In genomic region chr5:121895117-121895756, GRCm38 (mm10) we compare ENCODE assay signal across 13 mouse cellular contexts. TPM values are rescaled to one million over a fixed set of nuclear protein-coding genes. Genes with fewer than 3 reads are reported as not detected.
DNase-seq lines count a peak whose midpoint lies in the region; ATAC-seq and TF ChIP-seq lines count a peak whose summit lies in the region.
"Had no signal": no experiment of that assay in that cellular context is flagged by ENCODE, and none has a peak within 500 bp of the region (broad histone marks: within the 10 kb centered on the region; RNA-seq: fewer than 3 reads in every experiment).

No protein-coding gene starts in this region.

- peak overlapping the region; percentile 16; the same call in 1 of the 2 replicates for H3K27ac ChIP-seq in gastrocnemius, adult 2 months
- H3K27ac ChIP-seq in hindbrain, postnatal 0 days: no peak overlapping the region
- H3K27ac ChIP-seq: heart, embryonic 13.5 days had no signal

- 0 out of 2 replicates have a peak, but pooled peaks have one; percentile 15 for ATAC-seq in hindbrain, postnatal 0 days
- no peak for ATAC-seq in erythroid progenitor cell, adult 5-6 weeks (replicated peaks; ENCODE audit: low FRiP score, poor library complexity, severe bottlenecking)
- no peak for ATAC-seq in granulocyte monocyte progenitor cell, adult 5-6 weeks (replicated peaks; ENCODE audit: poor library complexity, severe bottlenecking)
- ATAC-seq: intestine, embryonic 16.5 days had no signal

- WGBS in hindbrain, postnatal 0 days: 24% methylated on average over 24 of the region's 24 CpGs

- peak overlapping the region; percentile 58 for H3K4me3 ChIP-seq in gastrocnemius, adult 2 months
- no peak overlapping the region for H3K4me3 ChIP-seq in hindbrain, postnatal 0 days (ENCODE audit: low read length)
- H3K4me3 ChIP-seq: heart, embryonic 13.5 days; myocyte had no signal

- H3K27me3 ChIP-seq in hindbrain, postnatal 0 days (ENCODE audit: insufficient read depth, low read length): 0 out of 2 replicates have a peak, but pooled peaks cover 3% of the 10 kb centered on the region

- no peak for TF ChIP-seq CTCF in gastrocnemius, adult 2 months (IDR thresholded peaks at IDR 0.05)
- TF ChIP-seq CTCF in hindbrain, postnatal 0 days (IDR thresholded peaks at IDR 0.05; ENCODE audit: low read depth): no peak

- no peak for DNase-seq in gastrocnemius, adult 2 months
- no peak for DNase-seq in gastrocnemius, adult 18-20 months (ENCODE audit: low spot score)
- DNase-seq in retina, embryonic 14.5 days (ENCODE audit: low spot score): peak; percentile 18
- no peak for DNase-seq in retina, postnatal 1 day
- DNase-seq in hindbrain, postnatal 0 days (ENCODE audit: low spot score): peak; percentile 52
- no peak for DNase-seq in yolk sac, embryonic 10.5 days (ENCODE audit: low spot score)
- DNase-seq: cerebellum, postnatal 36 days; thymus, adult 18-20 months had no signal

- peaks cover 9% of the 10 kb centered on the region; the same call in 1 of the 2 replicates for H3K4me1 ChIP-seq in hindbrain, postnatal 0 days (ENCODE audit: insufficient read depth, low read length)

- peak overlapping the region; percentile 36; the same call in 1 of the 2 replicates for H3K4me2 ChIP-seq in hindbrain, postnatal 0 days (ENCODE audit: low read depth, low read length)
- H3K4me2 ChIP-seq: heart, embryonic 13.5 days had no signal

- no peaks in the 10 kb centered on the region for H3K9me3 ChIP-seq in hindbrain, postnatal 0 days (ENCODE audit: low read length)
- H3K9me3 ChIP-seq: heart, embryonic 13.5 days had no signal

- H3K36me3 ChIP-seq in hindbrain, postnatal 0 days (ENCODE audit: insufficient read depth, low read length): no peaks in the 10 kb centered on the region
- H3K36me3 ChIP-seq: heart, embryonic 13.5 days had no signal

- intact Hi-C loops in gastrocnemius, adult 2 months (cut with DNase I): no loop called here

- 0 out of 2 replicates have a peak overlapping the region, but pooled peaks have one; percentile 5 for H3K9ac ChIP-seq in hindbrain, postnatal 0 days (replicated peaks; ENCODE audit: low read length)
- H3K9ac ChIP-seq: heart, embryonic 13.5 days had no signal

RNA-seq across cellular contexts. Expression of gene Pheta1, which starts 46.5 kb away (rescaled TPM):
- 1 to 10 TPM; 4.7 to 6.4 TPM for total RNA-seq in gastrocnemius, adult 2 months (2021)
- 1 to 10 TPM; 4.4 to 5.7 TPM for total RNA-seq in gastrocnemius, adult 18-20 months (2021)
- total RNA-seq in hindbrain, postnatal 0 days (2014; rRNA removed): 48.9 and 52.5 TPM in 2 replicates
- 28.0 and 28.3 TPM in 2 replicates for polyA plus RNA-seq in hindbrain, postnatal 0 days (2015; fragmentation: Nextera tagmentation; extraction: Ambion mirVana)
- not detected in 2 replicates for total RNA-seq in erythroid progenitor cell, adult 5-6 weeks (2015; ENCODE audit: low replicate concordance)
- 0.13 TPM in 1 of 2 replicates, not detected in the other for total RNA-seq in erythroid progenitor cell, adult 5-6 weeks (2017; ENCODE audit: low replicate concordance)
- total RNA-seq in granulocyte monocyte progenitor cell, adult 5-6 weeks (2014; fragmentation: Nextera tagmentation): 0.62 and 2.6 TPM in 2 replicates
- 1.1 and 2.2 TPM in 2 replicates for total RNA-seq in granulocyte monocyte progenitor cell, adult 5-6 weeks (2017)

RNA-seq across cellular contexts. Expression of gene Sh2b3, which starts 57.8 kb away (rescaled TPM):
- total RNA-seq in gastrocnemius, adult 2 months (2021): 10 to 100 TPM; 11.9 to 15.4 TPM
- 10 to 100 TPM; 11.4 to 13.0 TPM for total RNA-seq in gastrocnemius, adult 18-20 months (2021)
- total RNA-seq in hindbrain, postnatal 0 days (2014; rRNA removed): 24.7 and 31.0 TPM in 2 replicates
- polyA plus RNA-seq in hindbrain, postnatal 0 days (2015; fragmentation: Nextera tagmentation; extraction: Ambion mirVana): 6.5 and 6.6 TPM in 2 replicates
- 12.2 and 14.1 TPM in 2 replicates for total RNA-seq in erythroid progenitor cell, adult 5-6 weeks (2015; ENCODE audit: low replicate concordance)
- total RNA-seq in erythroid progenitor cell, adult 5-6 weeks (2017; ENCODE audit: low replicate concordance): 4.4 and 4.6 TPM in 2 replicates
- 31.5 and 32.8 TPM in 2 replicates for total RNA-seq in granulocyte monocyte progenitor cell, adult 5-6 weeks (2014; fragmentation: Nextera tagmentation)
- 11.9 and 12.5 TPM in 2 replicates for total RNA-seq in granulocyte monocyte progenitor cell, adult 5-6 weeks (2017)

Comparison
In these comparisons a context has a peak if more than half of its experiments do, and no peak if none do; other contexts are left out.
1. DNase-seq: peak in retina, embryonic 14.5 days (single experiment) and hindbrain, postnatal 0 days (single experiment); none in gastrocnemius, adult 2 months (single experiment), gastrocnemius, adult 18-20 months (single experiment), retina, postnatal 1 day (single experiment) and yolk sac, embryonic 10.5 days (single experiment).